8 mouse cellular contexts compared by ENCODE assay signal in the genomic region with DNA sequence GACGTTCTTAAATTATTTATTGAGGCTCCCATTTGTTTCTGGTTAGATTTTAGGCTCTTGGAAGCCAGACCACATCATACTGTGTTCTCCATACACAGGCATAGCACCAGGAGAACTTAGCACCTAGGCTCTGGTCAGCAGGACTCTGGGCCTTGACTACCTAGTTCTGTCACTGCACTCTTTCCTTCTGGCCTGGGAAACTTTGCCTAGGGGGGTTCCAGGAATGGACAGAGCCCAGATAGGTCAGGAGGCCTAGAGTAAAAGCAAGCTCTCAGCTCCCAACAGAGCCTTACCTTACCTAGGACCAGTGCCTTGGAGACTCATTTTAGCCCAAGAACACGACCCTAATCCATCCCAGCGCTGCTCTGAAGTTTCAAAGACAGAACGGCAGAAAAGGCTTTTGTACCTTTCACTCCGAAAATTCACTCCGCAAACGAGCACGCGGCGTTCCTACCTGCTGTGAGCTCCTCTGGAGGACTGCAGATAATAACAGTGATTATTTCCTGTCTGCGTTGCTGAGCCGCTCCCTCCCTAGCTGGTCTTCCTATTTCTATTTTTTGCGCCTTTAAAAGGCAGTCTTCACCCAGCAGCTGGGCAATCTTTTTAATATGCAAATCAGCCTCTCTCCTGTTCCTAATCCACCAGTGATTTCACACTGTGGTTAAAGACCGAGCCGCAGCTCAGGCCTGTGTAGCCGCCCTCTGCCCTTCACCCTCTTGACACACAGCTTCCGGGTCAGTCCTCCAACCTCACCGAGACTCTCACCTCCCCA. TPM values are rescaled to one million over a fixed set of nuclear protein-coding genes. Genes with fewer than 3 reads are reported as not detected.
DNase-seq lines count a peak whose midpoint lies in the region; ATAC-seq and TF ChIP-seq lines count a peak whose summit lies in the region.
"Had no signal": no experiment of that assay in that cellular context is flagged by ENCODE, and none has a peak within 500 bp of the region (broad histone marks: within the 10 kb centered on the region; RNA-seq: fewer than 3 reads in every experiment).

No protein-coding gene starts in this region.

- no peaks in the 10 kb centered on the region for H3K36me3 ChIP-seq in forebrain, embryonic 10.5 days (replicated peaks)
- no peaks in the 10 kb centered on the region for H3K36me3 ChIP-seq in limb, embryonic 13.5 days
- no peaks in the 10 kb centered on the region for H3K36me3 ChIP-seq in stomach, postnatal 0 days (ENCODE audit: control insufficient read depth, insufficient read depth, low read length)

- WGBS in lung, adult 2 months = 28% methylated on average over 18 of the region's 18 CpGs
- WGBS in forebrain, embryonic 10.5 days = 4% methylated on average over 18 of the region's 18 CpGs
- 14% methylated on average over 18 of the region's 18 CpGs for WGBS in limb, embryonic 13.5 days
- 32% methylated on average over 18 of the region's 18 CpGs for WGBS in stomach, postnatal 0 days

- H3K4me3 ChIP-seq in lung, adult 2 months (replicated peaks; ENCODE audit: extremely low read depth, low read depth, low read length) = no peak overlapping the region
- peak overlapping the region; percentile 35 for H3K4me3 ChIP-seq in forebrain, embryonic 10.5 days
- no peak overlapping the region for H3K4me3 ChIP-seq in limb, embryonic 13.5 days
- H3K4me3 ChIP-seq in stomach, postnatal 0 days (ENCODE audit: low read depth, low read length) = no peak overlapping the region
- H3K4me3 ChIP-seq: heart, adult 2 months had no signal

- no peak for TF ChIP-seq CTCF in lung, adult 2 months (IDR thresholded peaks at IDR 0.05; ENCODE audit: insufficient read depth, low read length)
- TF ChIP-seq CTCF in stomach, postnatal 0 days (IDR thresholded peaks at IDR 0.05; ENCODE audit: low read depth) = no peak

- ATAC-seq in limb, embryonic 13.5 days (ENCODE audit: low FRiP score, low read depth) = no peak
- ATAC-seq in stomach, postnatal 0 days (ENCODE audit: low FRiP score, low TSS enrichment) = no peak
- ATAC-seq in cerebellum, adult (ENCODE audit: insufficient number of reproducible peaks, low FRiP score, low TSS enrichment) = no peak

- no peak for TF ChIP-seq EP300 in stomach, postnatal 0 days (optimal IDR thresholded peaks at IDR 0.05)

- H3K27ac ChIP-seq in forebrain, embryonic 10.5 days = peak overlapping the region; percentile 85
- H3K27ac ChIP-seq in limb, embryonic 13.5 days = peak overlapping the region; percentile 49
- H3K27ac ChIP-seq in stomach, postnatal 0 days (replicated peaks) = peak overlapping the region; percentile 5; the same call in 1 of the 2 replicates
- H3K27ac ChIP-seq: heart, adult 2 months had no signal

- no peaks in the 10 kb centered on the region for H3K9me3 ChIP-seq in forebrain, embryonic 10.5 days
- no peaks in the 10 kb centered on the region for H3K9me3 ChIP-seq in limb, embryonic 13.5 days
- no peaks in the 10 kb centered on the region for H3K9me3 ChIP-seq in stomach, postnatal 0 days (ENCODE audit: control insufficient read depth, low read length)

- peak; percentile 19 for DNase-seq in lung, postnatal 36 days
- no peak for DNase-seq in lung, adult 2 months
- peak; percentile 45 for DNase-seq in forebrain, embryonic 10.5 days (ENCODE audit: extremely low spot score, low spot score)
- no peak for DNase-seq in stomach, postnatal 0 days (ENCODE audit: low spot score)
- no peak for DNase-seq in layer of hippocampus, postnatal 10 days (ENCODE audit: low spot score in 2 of 2)
- DNase-seq: heart, adult 2 months had no signal

- H3K4me1 ChIP-seq in lung, adult 2 months (ENCODE audit: control insufficient read depth, insufficient read depth, low read length) = no peaks in the 10 kb centered on the region
- H3K4me1 ChIP-seq in forebrain, embryonic 10.5 days = peaks cover 35% of the 10 kb centered on the region
- H3K4me1 ChIP-seq in limb, embryonic 13.5 days = peaks cover 19% of the 10 kb centered on the region
- H3K4me1 ChIP-seq in stomach, postnatal 0 days (replicated peaks; ENCODE audit: control insufficient read depth, insufficient read depth) = 0 out of 2 replicates have a peak, but pooled peaks cover 2% of the 10 kb centered on the region

- H3K27me3 ChIP-seq in forebrain, embryonic 10.5 days (ENCODE audit: poor library complexity, severe bottlenecking) = peaks cover 7% of the 10 kb centered on the region
- 0 out of 2 replicates have a peak, but pooled peaks cover 8% of the 10 kb centered on the region for H3K27me3 ChIP-seq in limb, embryonic 13.5 days
- H3K27me3 ChIP-seq in stomach, postnatal 0 days (ENCODE audit: control insufficient read depth, insufficient read depth, low read length) = no peaks in the 10 kb centered on the region

- no peak overlapping the region for H3K4me2 ChIP-seq in limb, embryonic 13.5 days (replicated peaks)
- H3K4me2 ChIP-seq in stomach, postnatal 0 days (replicated peaks; ENCODE audit: low read depth) = no peak overlapping the region; the same call in 1 of the 2 replicates

- H3K9ac ChIP-seq in limb, embryonic 13.5 days = no peak overlapping the region; the same call in 1 of the 2 replicates
- H3K9ac ChIP-seq in stomach, postnatal 0 days (ENCODE audit: low read length) = no peak overlapping the region

- no peak for TF ChIP-seq POLR2A in lung, adult 2 months (IDR thresholded peaks at IDR 0.05; ENCODE audit: borderline replicate concordance, extremely low read depth, low read depth, low read length)

RNA-seq across cellular contexts. Expression of a gene that starts 52.0 kb away (rescaled TPM):
- polyA plus RNA-seq in lung, adult 2 months (2012; rRNA removed) = 7.3 and 7.9 TPM in 2 replicates
- polyA plus RNA-seq in forebrain, embryonic 10.5 days (2016; fragmentation: Nextera tagmentation; extraction: Ambion mirVana) = 74.9 and 77.6 TPM in 2 replicates
- 47.5 and 49.9 TPM in 2 replicates for polyA plus RNA-seq in limb, embryonic 13.5 days (2015; fragmentation: Nextera tagmentation; extraction: Ambion mirVana)
- 25.8 and 27.0 TPM in 2 replicates for polyA plus RNA-seq in stomach, postnatal 0 days (2015; fragmentation: Nextera tagmentation; extraction: Ambion mirVana)
- total RNA-seq in layer of hippocampus, postnatal 10 days (2021) = 10 to 100 TPM; 49.2 to 52.3 TPM

Comparison
In these comparisons a context has a peak if more than half of its experiments do, and no peak if none do; other contexts are left out.
1. DNase-seq: peak in lung, postnatal 36 days (single experiment) and forebrain, embryonic 10.5 days (single experiment); none in lung, adult 2 months (single experiment), stomach, postnatal 0 days (single experiment) and layer of hippocampus, postnatal 10 days (0 of 2).
2. H3K27ac ChIP-seq: peak in every context shown above with its lines; median percentile 85 in forebrain, embryonic 10.5 days; 49 in limb, embryonic 13.5 days; 5 in stomach, postnatal 0 days.